ENCODE assay signal across 8 mouse cellular contexts in the genomic region with DNA sequence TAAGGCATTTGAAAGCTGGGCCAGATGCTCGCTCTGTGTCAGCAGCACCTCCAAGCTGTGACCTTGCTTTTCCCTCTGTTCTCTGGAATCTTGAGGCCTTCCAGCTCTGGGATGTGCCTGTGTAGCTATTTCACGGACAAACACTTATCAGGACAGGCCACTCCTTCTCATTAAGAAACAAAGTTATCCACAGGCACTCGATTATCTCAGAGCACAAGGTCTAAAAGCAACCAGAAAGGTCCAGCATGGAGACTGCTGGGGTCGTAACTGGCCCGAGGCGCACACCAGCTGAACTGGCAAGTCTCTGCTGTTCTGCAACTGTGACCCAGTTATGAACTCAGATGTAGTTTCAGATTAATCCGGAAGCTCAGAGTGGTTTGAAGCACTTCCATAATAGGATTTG.
DNase-seq lines count a peak whose midpoint lies in the region; ATAC-seq lines count a peak whose summit lies in the region.

No protein-coding gene starts in this region.

- no peak for ATAC-seq in embryonic facial prominence, embryonic 12.5 days (ENCODE audit: insufficient number of reproducible peaks, insufficient read depth, low FRiP score, low TSS enrichment)
- peak; percentile 22 for ATAC-seq in kidney, embryonic 15.5 days (replicated peaks; ENCODE audit: low FRiP score)

- peak; percentile 73 to 75 for DNase-seq in heart, adult 18-20 months
- DNase-seq in heart, postnatal 25 days (ENCODE audit: low spot score), result no peak
- DNase-seq in lung, postnatal 4 days, result peak; percentile 58 to 79
- DNase-seq in left cerebral cortex, adult 11 months (ENCODE audit: low spot score), result no peak
- DNase-seq in right cerebral cortex, postnatal 10 days (ENCODE audit: low spot score in 2 of 2), result no peak
- no peak for DNase-seq in thymus, adult 18-20 months

- H3K4me1 ChIP-seq in embryonic facial prominence, embryonic 12.5 days, result peaks cover 21% of the 10 kb centered on the region
- peaks cover 64% of the 10 kb centered on the region for H3K4me1 ChIP-seq in kidney, embryonic 15.5 days

- no peaks in the 10 kb centered on the region for H3K9me3 ChIP-seq in embryonic facial prominence, embryonic 12.5 days
- no peaks in the 10 kb centered on the region for H3K9me3 ChIP-seq in kidney, embryonic 15.5 days (replicated peaks)

- H3K9ac ChIP-seq in embryonic facial prominence, embryonic 12.5 days, result no peak overlapping the region
- H3K9ac ChIP-seq in kidney, embryonic 15.5 days, result no peak overlapping the region

- no peaks in the 10 kb centered on the region for H3K27me3 ChIP-seq in embryonic facial prominence, embryonic 12.5 days
- H3K27me3 ChIP-seq in kidney, embryonic 15.5 days, result no peaks in the 10 kb centered on the region

- intact Hi-C loops in heart, postnatal 25 days (cut with DNase I), result no loop called here

- 55% methylated on average over 7 of the region's 7 CpGs for WGBS in embryonic facial prominence, embryonic 12.5 days
- WGBS in kidney, embryonic 15.5 days, result 43% methylated on average over 7 of the region's 7 CpGs

- H3K27ac ChIP-seq in embryonic facial prominence, embryonic 12.5 days, result peak overlapping the region; percentile 17; the same call in 1 of the 2 replicates
- H3K27ac ChIP-seq in kidney, embryonic 15.5 days, result peak overlapping the region; percentile 91

- H3K4me2 ChIP-seq in embryonic facial prominence, embryonic 12.5 days (replicated peaks), result no peak overlapping the region
- no peak overlapping the region for H3K4me2 ChIP-seq in kidney, embryonic 15.5 days

- 0 out of 2 replicates have a peak, but pooled peaks cover 4% of the 10 kb centered on the region for H3K36me3 ChIP-seq in embryonic facial prominence, embryonic 12.5 days
- 0 out of 2 replicates have a peak, but pooled peaks cover 5% of the 10 kb centered on the region for H3K36me3 ChIP-seq in kidney, embryonic 15.5 days

- no peak overlapping the region for H3K4me3 ChIP-seq in embryonic facial prominence, embryonic 12.5 days
- no peak overlapping the region for H3K4me3 ChIP-seq in kidney, embryonic 15.5 days (replicated peaks)

Comparison
In these comparisons a context has a peak if more than half of its experiments do, and no peak if none do; other contexts are left out.
1. DNase-seq: peak in heart, adult 18-20 months (2 of 2) and lung, postnatal 4 days (2 of 2); none in heart, postnatal 25 days (single experiment), left cerebral cortex, adult 11 months (single experiment), right cerebral cortex, postnatal 10 days (0 of 2) and thymus, adult 18-20 months (0 of 2).